Mouse (Mus musculus): ENCODE results near the gene Ccm2l.

Gene Ccm2l

DNA sequence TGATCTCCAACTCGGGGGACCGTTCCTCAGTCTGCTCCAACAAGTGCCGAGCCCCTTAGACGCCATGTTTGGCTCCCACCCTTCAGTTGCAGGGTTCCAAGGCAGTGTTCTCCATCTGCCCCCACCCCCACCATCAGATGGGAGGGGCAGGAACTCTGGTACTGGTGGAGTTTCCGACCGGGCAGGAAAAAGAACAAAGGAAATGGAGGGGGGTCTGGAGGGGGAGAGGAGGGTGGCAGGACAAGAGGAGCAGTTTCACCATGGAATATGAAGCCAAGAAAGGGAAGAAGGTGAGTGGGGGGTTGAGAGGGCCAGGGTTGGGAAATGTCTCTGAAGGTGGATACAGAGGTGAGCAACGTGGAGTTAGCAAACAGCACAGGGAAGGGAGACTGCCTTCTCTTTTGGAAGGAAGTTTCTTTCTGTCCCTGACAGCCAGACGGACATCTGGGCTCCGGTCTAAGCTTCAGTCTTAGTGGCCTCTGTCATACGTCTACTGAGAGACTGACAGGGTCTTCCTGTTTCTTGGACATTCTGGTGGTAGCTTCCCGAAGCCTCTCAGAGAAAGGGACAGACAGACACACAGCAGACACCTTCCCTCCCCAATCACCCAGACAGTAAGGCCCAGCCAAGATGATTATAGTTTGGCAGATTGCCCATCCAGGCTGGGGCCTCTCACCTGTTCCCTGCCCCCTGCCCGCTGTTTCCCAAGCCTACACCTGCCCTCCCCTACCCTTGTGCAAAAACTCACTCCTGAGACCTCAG lies at the start of gene Ccm2l:
Gene Ccm2l, plus strand, starts transcription at position 209 of the 762 bp plus-strand sequence.
- no peak for DNase-seq (ENCODE audit: low spot score in 2 of 2)

DNA sequence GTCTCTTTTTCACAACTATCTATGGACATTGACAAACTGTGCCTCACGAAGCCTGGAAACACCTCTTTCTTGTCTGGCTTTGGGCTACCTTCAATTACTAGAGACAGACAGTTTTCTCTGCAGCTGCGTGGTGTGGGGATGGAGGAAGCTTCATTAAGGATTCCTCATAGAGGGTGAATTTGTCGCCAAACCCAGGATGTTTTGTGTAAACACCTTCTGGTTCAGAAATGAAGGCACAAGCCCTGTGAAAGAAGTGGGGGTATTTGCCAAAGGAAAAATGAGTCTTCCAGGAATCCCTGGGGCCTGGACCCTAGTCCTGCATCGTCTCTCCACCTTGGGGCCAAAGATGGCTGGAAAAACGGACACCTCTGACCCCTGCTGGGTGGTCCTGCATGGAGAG lies 49.0 kb upstream of the Ccm2l start:
- DNase-seq (ENCODE audit: low spot score in 2 of 2), result no peak

DNA sequence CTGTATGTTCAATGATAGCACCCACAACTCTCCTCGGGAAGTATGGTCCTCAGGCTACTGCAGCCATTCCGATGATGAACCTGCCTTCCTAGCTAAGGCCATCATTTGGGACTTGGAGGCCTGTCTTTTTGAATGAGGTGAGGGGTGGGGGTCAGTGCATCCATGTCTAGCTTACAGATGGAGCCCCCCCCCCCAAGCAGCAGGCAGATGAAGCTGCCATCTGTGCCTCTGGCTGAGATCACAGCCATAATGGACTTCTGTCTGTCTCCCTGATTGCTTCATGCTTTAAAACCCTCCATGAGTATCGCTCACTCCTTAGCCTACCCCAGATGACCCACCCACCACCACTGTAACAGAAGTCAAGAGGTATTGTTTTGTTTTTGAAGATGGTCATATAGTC lies 46.4 kb upstream of the Ccm2l start:
- no peak for DNase-seq (ENCODE audit: low spot score in 2 of 2)

DNA sequence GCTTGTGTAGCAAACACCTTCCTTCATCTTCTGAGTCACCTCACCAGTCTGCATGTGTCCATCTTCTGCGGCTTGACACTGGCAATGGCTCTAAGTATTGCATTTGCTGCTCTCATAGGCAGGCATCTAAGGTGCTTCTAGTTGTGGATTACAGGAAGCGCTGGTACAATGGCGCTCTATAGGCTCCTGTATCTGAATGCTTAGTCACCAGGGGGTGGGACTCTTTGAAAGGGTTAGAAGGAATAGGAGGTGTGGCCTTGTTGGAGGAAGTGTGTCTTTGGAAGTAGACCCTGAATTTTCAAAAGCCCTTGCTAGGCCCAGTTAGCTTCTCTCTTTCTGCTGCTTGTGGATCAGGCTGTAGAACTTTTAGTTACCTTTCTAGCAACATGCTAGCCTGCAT lies 44.6 kb upstream of the Ccm2l start:
- no peak for DNase-seq (ENCODE audit: low spot score in 2 of 2)

DNA sequence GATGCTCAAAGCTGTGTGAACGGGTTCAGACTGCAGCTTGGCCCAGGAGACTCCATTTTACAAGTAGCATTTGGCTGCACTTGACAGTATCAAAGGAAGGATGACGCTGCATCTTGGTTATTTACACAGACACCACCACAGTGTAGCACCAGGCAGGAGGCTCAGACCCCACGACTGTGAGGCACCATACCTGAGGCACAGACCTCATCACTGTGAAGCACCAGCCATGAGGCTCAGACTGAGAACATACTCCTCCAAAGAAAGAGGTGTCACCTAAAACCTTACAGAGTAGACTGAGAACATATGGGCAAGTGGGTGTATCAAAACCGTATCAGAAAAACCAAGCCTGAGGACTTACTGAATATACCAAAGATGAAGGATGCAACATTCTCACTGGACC lies 42.9 kb upstream of the Ccm2l start:
- peak; percentile 30 to 41 for DNase-seq (ENCODE audit: low spot score in 2 of 2)

DNA sequence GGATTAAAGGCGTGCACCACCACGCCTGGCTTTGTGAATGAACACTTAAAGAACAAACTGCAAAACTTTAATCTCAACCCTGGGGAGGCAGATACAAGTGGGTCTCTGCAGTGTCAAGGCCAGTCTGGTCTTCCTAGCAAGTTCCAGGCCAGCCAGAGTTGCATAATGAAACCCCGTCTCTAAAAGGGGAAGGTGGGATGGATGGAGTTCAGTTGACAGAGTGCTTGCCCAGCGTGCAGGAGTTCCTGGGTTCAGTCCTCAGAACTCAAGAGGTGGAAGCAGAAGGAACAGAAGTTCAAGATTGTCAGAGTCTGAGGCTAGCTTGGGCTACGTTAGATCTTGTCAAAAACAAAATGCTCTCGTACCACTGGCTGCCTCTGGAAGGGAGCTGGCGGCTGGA lies 39.7 kb upstream of the Ccm2l start:
- DNase-seq (ENCODE audit: low spot score in 2 of 2), result no peak

DNA sequence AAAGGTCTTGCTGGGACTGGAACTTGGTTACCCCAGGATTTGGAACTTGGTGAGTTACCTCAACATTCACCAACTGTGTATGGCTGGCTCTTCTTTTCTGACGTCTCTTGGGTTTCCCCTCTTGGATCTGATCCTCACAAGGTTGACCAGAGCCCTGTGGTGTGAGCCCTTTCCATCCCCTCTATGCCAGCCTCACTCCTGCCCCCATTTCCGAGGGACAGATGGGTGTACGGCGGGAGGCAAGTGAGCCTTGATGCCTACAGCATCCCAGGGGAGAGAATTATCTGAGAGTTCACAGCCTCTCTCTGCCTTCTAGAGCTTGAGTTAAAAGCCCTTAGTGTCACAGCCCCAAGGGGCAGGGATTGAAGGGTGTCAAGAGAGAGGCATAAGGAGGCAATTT lies 38.3 kb upstream of the Ccm2l start:
- DNase-seq (ENCODE audit: low spot score in 2 of 2), result no peak

DNA sequence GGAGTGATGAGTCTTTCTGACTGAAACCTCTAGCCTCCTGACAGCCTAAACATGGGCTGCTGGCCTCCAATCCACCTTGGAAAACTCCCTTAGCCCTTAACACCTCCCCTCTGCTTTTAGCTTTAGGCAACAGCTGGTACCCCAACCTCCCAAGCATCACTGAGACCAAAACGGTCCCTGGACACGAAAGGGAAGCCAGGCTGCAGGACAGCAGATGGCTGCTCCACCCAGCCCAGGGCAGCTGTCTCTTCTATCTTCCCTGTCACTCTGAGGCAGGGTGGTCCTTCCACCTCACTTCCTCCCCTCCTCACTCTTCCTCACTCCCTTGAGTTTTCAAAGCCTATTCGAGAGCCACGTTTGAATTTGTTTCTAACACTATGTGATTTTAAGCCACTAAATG lies 35.3 kb upstream of the Ccm2l start:
- DNase-seq (ENCODE audit: low spot score in 2 of 2), result no peak

DNA sequence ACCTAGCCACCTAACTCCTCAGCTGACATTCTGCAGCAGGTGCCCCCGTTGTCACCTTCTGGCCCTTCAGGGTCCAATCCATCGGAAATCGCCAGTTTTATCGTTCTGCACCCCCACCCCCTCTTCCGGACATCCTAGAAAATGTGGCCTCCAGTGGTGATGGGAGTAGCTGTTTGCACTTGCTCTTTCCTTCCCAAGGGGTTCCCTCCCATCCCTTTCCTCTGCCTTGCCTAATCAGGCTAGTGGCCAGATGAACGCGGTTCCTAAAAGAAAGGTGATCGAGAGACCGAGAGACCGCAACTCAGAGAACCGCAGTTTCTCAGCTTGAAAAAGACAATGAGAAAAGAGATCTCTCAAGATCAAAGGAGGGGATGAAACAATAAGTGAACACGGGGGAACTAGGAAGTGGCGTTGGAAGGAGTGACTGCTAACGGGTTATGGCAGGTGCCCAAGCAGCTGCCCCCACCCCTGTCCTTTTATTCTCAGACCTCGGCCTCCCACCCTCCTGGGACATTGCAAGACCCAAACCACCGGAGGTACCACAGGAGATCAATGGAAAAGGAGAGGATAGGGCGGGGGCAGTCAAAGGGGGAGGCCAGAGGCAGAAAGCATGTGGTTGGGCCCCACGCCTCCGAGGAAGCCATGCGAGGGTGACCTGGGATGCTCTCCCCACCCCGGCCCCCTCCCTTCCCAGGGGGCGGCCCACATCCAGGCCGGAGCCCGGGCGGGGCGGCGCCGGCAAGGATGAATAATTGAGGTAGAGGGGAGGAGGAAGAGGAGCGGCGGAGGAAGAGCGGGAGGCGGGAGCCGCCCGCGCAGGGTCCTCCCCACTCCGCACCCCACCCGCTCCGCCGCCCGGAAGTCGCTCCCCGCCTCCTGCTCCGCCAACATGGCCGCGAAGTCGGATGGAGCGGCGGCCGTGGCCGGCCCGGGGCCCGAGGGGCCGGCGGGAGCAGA lies 34.4 kb upstream of the Ccm2l start, which contains the start of gene Xkr7:
Gene Xkr7, plus strand, starts transcription at position 727 of the 957 bp plus-strand sequence.
- peak in 1 of 2 experiments; percentile 31 for DNase-seq (ENCODE audit: low spot score in 2 of 2)

DNA sequence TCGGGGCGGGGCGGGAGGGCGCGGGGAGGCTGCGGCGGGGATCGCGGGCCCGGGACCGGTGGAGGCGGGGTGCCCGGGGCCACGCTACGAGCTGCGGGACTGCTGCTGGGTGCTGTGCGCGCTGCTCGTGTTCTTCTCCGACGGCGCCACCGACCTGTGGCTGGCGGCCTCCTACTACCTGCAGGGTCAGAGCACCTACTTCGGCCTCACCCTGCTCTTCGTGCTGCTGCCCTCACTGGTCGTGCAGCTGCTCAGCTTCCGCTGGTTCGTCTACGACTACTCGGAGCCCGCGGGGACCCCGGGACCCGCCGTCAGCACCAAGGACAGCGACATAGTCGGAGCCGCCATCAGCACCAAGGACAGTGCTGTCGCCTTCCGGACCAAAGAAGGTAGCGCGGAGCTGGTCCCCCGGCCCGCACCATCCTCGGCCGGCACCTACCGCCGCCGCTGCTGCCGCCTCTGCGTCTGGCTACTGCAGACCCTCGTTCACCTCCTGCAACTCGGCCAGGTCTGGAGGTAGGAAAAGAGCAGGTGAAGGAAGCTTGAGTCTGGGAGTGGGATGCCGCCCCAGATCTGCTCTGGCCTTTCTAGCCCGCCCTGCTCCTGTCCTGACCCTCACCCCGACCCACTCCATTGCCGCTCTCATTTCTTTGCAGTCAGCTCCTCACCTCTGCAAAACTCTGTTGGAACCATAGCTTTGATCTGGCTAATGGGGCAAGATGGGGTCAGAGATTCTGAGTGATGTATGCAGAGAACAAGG lies 33.5 kb upstream of the Ccm2l start:
- no peak for DNase-seq (ENCODE audit: low spot score in 2 of 2)

DNA sequence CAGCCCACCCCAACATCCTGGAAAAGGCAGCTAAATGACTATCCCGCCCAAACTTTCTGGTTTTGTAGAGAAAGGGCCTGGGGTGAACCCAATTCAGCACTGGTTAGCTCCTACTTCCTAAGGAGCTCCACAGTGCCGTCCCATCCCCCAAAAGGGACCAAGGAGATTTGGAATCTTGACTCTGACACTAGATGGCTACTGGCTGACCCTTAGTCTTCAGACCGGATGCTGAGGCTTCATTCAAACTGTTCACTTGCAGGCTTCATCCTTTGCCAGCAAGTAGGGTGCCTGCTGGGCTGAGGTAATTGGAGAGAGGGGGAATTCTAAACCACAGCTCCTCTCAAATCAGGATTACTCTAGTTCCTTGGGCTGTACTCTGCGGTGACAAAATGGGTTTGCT lies 32.8 kb upstream of the Ccm2l start:
- DNase-seq (ENCODE audit: low spot score in 2 of 2), result no peak

DNA sequence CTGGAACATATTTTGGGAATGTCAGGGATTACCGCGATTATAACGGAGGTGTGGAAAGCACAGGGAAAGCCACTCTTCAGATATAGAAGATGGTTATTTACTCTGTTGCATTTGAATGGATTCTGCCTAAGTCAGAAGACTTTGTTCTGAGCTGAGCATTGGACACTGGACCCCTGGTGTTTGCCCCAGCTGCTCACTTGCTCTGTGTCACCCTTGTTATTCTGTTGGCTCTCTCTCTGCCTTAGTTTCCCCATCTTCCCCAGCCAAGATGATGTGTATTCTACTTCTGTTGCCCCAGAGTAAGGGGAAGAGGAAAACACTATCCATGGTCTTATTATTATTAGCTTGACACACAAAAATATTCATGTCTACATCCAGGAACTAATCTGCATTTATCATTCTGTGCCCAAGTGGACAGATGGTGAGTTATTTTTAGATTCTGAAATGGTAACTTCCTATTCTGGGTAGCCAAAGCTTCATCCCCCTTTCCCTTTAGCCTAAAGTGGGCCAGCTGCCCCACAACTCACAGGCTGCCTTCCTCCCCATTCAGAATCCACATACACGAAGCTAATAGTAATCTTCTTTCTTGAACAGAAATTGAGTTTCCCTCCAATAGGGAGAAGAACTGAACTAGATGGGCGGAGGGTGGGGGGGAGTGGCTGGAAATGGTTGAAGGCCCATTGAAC lies 32.1 kb upstream of the Ccm2l start:
- no peak for DNase-seq (ENCODE audit: low spot score in 2 of 2)

DNA sequence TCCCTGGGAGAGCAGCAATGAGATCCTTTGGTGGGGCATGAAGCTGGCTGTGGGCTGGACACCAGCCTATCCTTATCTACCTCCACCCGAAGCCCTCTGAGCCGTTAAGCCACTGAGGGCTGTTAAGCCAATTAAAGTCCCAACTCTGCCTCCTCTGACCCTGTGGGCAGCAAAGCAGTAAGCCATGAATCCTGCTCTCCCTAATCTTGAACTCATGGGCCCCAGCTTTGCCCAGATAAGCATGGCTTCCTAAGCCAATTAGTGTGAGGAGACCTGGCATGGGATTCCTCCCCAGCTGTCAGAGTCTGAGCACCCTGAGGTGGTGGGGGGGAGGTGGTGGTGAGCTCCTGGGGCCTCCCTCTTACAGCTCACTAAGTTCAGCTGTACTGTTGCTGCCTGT lies 29.1 kb upstream of the Ccm2l start:
- DNase-seq (ENCODE audit: low spot score in 2 of 2), result no peak

DNA sequence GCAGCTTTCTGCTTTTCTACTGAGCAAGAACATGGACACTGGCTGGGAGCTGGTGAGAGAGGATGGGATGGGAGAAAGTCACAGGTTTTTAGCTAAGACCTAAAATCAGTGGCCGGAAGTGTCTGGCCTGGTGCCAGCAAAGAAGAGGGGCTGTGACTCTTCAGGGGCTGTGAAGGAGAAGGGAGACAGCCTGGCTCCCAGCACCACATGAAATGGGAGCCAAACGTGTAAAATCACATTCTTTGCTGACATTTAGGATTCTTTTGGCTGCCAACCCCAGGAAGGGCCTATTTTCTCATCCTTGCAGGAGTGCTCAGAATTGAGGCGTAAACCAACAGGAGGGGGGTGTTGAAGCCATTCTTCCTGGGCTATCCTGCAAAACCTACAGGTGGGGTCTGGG lies 21.9 kb upstream of the Ccm2l start:
- no peak for DNase-seq (ENCODE audit: low spot score in 2 of 2)

DNA sequence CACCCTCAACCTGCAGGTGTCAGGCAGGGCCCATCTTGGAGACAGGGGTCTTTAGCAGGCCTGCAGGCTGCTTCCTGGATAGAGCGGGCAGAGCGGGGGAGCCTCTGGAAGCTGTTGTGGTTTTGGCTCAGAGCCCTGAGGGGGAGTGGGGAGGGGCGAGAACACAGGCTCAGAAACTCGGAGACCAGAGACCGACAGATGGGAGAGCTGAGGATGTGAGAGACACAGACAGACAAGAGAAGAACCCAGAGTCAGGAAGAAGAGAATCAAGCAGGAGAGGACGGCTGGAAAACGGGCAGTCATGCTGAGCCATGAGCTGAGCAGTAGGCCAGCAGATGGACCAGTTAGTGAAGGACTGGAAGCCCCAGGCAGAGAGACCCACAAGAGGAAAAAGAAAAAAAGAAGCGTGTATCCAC lies 19.9 kb upstream of the Ccm2l start:
- peak; percentile 64 to 72 for DNase-seq (ENCODE audit: low spot score in 2 of 2)

DNA sequence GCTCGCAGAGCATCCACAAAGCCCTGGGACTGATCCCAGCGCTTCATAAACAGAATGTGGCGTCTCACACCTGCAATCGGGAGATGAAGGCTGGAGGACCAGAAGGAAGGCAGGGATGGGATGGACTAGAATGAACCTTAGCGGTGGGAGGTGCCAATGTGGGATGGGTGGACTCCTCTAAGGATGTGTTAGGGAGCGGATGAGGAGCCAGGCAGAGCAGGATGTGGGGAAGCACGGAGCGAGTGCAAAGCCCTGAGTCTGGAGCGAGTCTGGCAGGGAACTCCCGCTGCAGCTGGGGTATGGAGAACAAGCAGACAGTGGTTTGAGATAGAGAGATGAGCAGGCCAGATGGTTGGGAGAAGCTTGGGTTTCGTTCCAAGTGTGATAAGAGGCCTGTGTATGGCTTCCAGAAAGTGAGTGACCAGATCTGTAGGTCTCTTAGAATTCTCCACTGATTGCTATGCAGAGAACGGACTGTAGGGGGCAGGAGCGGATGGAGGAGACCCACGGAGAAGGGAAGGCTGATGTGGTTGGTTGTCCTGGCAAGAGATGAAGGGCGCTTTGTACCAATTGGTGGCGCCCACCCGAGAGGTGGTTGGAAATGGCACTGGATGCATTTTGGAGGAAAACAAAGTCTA lies 17.8 kb upstream of the Ccm2l start:
- DNase-seq (ENCODE audit: low spot score in 2 of 2), result peak in 1 of 2 experiments; percentile 76

DNA sequence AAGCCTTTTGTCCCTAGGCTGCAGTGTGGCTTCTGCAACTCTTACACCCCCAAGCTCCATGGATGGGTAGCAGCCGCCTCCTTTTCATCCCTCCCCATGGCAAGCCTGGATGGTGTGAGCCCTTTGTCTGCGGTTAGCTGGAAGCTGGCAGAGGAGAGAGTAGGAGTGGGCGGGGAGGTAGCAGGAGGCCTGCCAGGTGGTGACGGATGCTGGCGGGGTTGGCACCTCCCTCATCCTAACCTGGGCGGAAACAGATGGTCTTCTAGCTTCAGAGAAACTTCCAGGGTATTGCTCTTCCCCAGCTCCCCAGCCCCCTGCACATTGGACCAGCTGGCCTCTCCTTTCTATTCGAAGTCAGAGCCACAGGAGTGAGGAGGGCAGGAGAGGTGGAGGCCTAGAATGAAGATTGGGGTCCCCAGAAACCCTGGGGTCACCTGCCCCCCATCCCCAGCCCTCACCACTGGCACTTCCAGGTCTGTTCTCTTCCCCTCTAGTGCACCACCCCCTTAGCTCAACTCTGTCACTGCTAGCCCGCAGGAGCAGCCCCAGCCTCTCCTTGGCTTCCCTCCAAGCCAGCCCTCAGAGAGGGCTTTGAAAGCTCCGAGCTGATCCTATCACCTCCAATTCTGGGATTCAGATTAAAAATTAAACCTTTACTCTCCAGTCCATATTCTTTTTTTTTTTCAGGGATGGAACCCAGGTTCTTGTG lies 16.3 kb upstream of the Ccm2l start:
- peak; percentile 60 for DNase-seq (ENCODE audit: low spot score in 2 of 2)

DNA sequence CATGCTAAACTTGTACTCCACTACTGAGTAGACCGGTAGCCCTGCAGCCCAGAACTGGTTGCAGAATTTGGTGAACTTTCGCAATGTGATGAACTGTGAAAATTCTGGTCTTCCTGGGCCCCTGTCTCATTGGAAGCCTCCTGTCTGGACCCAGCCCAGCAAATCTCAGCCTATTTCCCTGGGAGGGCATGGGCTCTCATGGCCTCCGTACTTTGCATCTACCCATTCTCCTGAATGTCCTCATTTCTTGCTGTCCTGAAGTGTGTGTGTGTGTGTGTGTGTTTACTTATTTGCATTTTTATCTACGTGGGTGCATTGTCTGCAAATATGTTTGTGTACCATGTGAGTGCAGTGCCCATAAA lies 15.8 kb upstream of the Ccm2l start:
- DNase-seq (ENCODE audit: low spot score in 2 of 2), result no peak

DNA sequence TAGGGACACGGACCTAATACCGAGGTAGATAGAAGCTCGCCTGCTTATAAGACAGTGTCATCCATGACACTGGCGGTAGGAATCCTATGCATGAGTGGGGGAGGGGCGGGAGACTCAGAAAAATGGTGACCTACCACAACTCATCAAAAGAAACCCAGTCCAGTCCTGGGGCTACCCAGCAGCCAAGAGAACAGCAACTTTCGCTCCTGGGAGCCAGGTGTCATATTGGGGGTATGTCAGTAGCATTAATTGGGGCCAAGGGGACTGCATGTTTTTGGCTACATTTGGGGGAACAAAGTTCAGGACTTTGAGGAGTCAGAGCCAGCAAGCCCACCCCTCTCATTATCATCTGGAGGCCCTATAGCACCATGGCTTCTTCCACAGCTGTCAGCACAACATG lies 14.7 kb upstream of the Ccm2l start:
- no peak for DNase-seq (ENCODE audit: low spot score in 2 of 2)

DNA sequence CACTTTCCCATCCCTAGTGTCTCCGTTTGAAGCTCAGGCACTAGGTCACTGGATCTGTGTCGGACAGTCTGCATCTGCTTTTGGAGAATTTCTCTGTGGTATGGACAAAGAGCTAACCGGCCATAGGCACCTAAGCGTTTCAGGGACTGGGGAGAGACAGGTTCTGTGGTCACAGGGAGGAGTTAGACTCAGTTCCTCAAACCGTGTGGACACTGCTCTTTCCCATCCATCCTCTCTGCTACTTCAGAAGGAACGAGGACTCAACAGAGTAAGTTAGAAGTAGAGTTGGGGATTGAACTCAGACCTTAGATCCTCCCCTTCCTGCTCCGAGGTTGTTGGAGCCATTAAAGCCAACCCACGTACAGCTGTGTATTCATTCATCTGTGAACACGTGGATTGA lies 14.2 kb upstream of the Ccm2l start:
- no peak for DNase-seq (ENCODE audit: low spot score in 2 of 2)

Measured in right cerebral cortex, adult 2 months (tissue).